Mouse (Mus musculus): ENCODE measurements around the gene Flg2. TPM values are rescaled to one million over a fixed set of nuclear protein-coding genes. Genes with fewer than 3 reads are reported as not detected.

Flg2 gene
- polyA plus RNA-seq, 1 experiment, result not detected

Other genes starting within 250 kb of the Flg2 start
- gene Lce3d, start 239.9 kb upstream of the Flg2 start, polyA plus RNA-seq (2012; fragmentation: generic; extraction: Trizol), result not detected
- gene Lce3e, start 230.2 kb upstream of the Flg2 start, polyA plus RNA-seq (2012; fragmentation: generic; extraction: Trizol), result not detected
- not detected for gene Lce3f, start 205.1 kb upstream of the Flg2 start, polyA plus RNA-seq (2012; fragmentation: generic; extraction: Trizol)
- gene Crct1, start 181.6 kb upstream of the Flg2 start, polyA plus RNA-seq (2012; fragmentation: generic; extraction: Trizol), result not detected
- gene Lce1m, start 178.2 kb upstream of the Flg2 start, polyA plus RNA-seq (2012; fragmentation: generic; extraction: Trizol), result not detected
- gene Gm4858, start 128.5 kb upstream of the Flg2 start, polyA plus RNA-seq (2012; fragmentation: generic; extraction: Trizol), result 0.09 TPM
- not detected for gene Crnn, start 52.5 kb upstream of the Flg2 start, polyA plus RNA-seq (2012; fragmentation: generic; extraction: Trizol)
- not detected for gene Flg, start 76.2 kb downstream of the Flg2 start, polyA plus RNA-seq (2012; fragmentation: generic; extraction: Trizol)
- gene Hrnr, start 122.5 kb downstream of the Flg2 start, polyA plus RNA-seq (2012; fragmentation: generic; extraction: Trizol), result not detected
- gene Rptn, start 196.4 kb downstream of the Flg2 start, polyA plus RNA-seq (2012; fragmentation: generic; extraction: Trizol), result not detected
- gene Tchh, start 245.1 kb downstream of the Flg2 start, polyA plus RNA-seq (2012; fragmentation: generic; extraction: Trizol), result 0.04 TPM